Mouse (Mus musculus) stomach, embryonic 15.5 days (tissue): ENCODE results near the gene Hoxc10. TPM values are rescaled to one million over a fixed set of nuclear protein-coding genes. Genes with fewer than 3 reads are reported as not detected.

ENCODE experiments used
- ATAC-seq: fragments of 200-750 bp; cut with Nextera tagmentation; 2 replicates; pipeline ENCODE4 v1.8.0; 2017; ENCODE audit warnings: low read depth, moderate number of reproducible peaks, moderate TSS enrichment; ENCODE audit not compliant: insufficient read depth, low FRiP score
- H3K27ac ChIP-seq: fragments of 300-500 bp; sonication (generic); 2 replicates; pipeline ENCODE4 v1.5.1; 2015; ENCODE audit warnings: mild to moderate bottlenecking, inconsistent platforms
- H3K27me3 ChIP-seq: fragments of 300-500 bp; sonication (generic); replicated peaks from 2 replicates; pipeline ENCODE4 v1.6.1; 2015; ENCODE audit warnings: inconsistent platforms
- H3K36me3 ChIP-seq: fragments of 300-500 bp; sonication (generic); 2 replicates; pipeline ENCODE4 v1.6.1; 2015; ENCODE audit warnings: inconsistent platforms
- H3K4me1 ChIP-seq: fragments of 300-500 bp; sonication (generic); 2 replicates; pipeline ENCODE4 v1.6.1; 2015; ENCODE audit warnings: inconsistent platforms
- H3K4me2 ChIP-seq: fragments of 300-500 bp; sonication (generic); 2 replicates; pipeline ENCODE4 v1.6.1; 2015; ENCODE audit warnings: mild to moderate bottlenecking, inconsistent platforms
- H3K4me3 ChIP-seq: fragments of 300-500 bp; sonication (generic); replicated peaks from 2 replicates; pipeline ENCODE4 v1.5.1; 2015; ENCODE audit warnings: inconsistent platforms
- H3K9ac ChIP-seq: fragments of 300-500 bp; sonication (generic); 2 replicates; pipeline ENCODE4 v1.6.1; 2015; ENCODE audit warnings: inconsistent platforms
- H3K9me3 ChIP-seq: fragments of 300-500 bp; sonication (generic); 2 replicates; pipeline ENCODE4 v1.6.1; 2016; ENCODE audit warnings: inconsistent platforms
- WGBS: fragments of 180-500 bp; shearing (Covaris S2); methylation state at CpG from one replicate; pipeline ENCODE4 v1.1.7; 2015; 5-methylcytosine and 5-hydroxymethylcytosine counted together
- polyA plus RNA-seq: library from polyadenylated mRNA; unstranded; fragments of >200 nt; fragmentation: Nextera tagmentation; extraction: Ambion mirVana; gene quantifications from 2 replicates; pipeline ENCODE4 v1.2.1, GENCODE M21; 2015

Hoxc10 gene
- polyA plus RNA-seq, 1 experiment from 2014 or later, result 0.31 TPM

DNA sequence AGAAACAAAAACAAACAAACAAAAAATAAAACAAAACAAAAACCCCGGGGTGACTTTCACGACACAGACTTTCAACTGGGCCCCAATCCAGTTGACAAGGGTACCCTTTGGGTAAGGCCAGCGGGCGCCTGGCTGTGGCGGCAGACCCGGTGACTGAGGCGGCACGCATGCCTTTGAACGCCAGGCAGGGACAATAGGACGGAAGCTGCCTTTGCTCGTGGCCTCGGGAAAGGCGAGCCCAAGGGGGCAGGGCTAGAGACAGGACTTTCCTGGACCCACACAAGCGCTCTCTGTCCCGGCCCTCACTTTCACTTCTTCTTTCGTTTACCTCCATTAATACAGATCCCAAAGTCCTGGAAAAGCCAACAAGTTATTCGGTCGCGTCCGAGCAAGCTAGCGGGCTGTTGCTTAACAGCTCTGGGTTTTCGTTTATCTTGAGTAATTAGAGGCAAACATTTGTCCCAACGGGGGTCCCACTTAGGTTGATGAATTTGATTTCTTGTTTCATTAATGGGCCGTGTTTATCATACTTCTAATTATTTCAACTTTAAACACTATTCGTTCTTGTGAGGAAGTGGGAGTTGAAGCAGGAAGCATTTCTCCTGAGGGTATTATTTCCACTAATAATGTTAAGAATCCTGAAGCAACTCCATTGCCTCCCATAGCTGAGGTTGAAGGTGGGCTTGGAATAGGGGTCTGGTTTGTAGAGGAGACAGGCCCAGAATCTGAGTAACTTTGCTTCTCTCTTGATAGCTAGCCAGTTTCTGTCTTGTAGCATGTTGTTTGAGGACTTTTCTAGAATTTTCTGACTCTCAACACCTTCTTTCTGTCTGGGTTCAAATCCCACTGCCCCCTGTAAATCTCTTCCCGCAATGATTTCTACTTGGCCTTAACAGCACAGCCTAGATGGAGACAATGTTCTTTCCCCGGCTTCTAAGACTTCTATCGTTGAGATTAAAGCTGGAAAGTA is 2.6 kb upstream of the Hoxc10 start:
- no peak overlapping the region for H3K4me3 ChIP-seq
- H3K27me3 ChIP-seq, result peaks cover 87% of the 10 kb centered on the region
- no peak for ATAC-seq
- peaks cover 8% of the 10 kb centered on the region; the same call in 1 of the 2 replicates for H3K4me1 ChIP-seq
- H3K9ac ChIP-seq, result no peak overlapping the region
- H3K9me3 ChIP-seq, result no peaks in the 10 kb centered on the region
- no peak overlapping the region for H3K4me2 ChIP-seq
- 4% methylated on average over 28 of the region's 28 CpGs for WGBS
- H3K27ac ChIP-seq, result no peak overlapping the region
- H3K36me3 ChIP-seq, result no peaks in the 10 kb centered on the region

DNA sequence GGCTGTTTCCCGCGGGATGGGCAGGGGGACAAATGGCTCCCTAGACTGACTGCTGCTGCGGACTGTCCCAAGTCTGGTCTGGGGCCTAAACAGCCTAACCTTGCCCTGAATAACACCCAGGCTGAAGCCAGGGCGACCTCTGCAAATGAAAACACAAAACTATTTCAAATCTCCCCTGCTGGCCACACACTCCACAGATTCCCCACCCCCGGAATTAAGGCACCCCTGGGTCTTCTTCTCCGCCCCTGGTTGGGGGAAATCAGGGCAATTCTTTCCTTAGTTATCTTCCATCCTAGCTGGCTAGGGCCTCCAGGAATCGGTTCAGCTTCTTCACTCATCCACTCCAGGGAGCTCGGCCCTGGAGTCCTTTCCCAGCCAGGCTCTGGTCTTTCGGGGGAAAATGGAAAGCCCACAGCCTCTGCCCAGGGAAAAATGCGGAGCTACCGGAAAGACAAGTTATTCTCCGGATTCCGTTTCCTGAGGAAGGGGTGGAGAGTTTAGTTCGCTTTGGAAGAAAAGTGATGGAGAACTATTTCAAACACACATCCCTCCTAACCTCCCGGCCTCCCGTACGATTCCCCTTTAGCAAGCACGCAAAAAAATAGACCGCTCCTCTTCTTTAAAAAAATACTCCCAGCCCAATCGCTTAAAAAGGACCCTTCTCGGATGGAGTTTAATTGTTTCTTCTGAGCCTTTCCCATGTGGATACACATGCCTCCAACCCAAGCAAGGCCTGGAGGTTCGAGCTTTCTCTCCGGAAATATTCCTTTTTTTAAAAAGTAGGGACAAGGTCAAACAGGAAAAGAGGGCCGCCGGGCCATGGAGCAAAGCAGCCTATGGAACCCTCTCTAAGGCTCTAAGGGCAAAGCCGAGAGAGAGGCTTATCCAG is 1.3 kb upstream of the Hoxc10 start:
- ATAC-seq, result no peak
- Histone ChIP-seq H3K9ac (no peak overlapping the region), H3K9me3 (no peaks in the 10 kb centered on the region), H3K4me1 (peaks cover 8% of the 10 kb centered on the region; the same call in 1 of the 2 replicates), H3K27ac (no peak overlapping the region), H3K4me3 (no peak overlapping the region), H3K36me3 (no peaks in the 10 kb centered on the region), H3K27me3 (peaks cover 91% of the 10 kb centered on the region), H3K4me2 (no peak overlapping the region)
- WGBS, result 5% methylated on average over 26 of the region's 26 CpGs

DNA sequence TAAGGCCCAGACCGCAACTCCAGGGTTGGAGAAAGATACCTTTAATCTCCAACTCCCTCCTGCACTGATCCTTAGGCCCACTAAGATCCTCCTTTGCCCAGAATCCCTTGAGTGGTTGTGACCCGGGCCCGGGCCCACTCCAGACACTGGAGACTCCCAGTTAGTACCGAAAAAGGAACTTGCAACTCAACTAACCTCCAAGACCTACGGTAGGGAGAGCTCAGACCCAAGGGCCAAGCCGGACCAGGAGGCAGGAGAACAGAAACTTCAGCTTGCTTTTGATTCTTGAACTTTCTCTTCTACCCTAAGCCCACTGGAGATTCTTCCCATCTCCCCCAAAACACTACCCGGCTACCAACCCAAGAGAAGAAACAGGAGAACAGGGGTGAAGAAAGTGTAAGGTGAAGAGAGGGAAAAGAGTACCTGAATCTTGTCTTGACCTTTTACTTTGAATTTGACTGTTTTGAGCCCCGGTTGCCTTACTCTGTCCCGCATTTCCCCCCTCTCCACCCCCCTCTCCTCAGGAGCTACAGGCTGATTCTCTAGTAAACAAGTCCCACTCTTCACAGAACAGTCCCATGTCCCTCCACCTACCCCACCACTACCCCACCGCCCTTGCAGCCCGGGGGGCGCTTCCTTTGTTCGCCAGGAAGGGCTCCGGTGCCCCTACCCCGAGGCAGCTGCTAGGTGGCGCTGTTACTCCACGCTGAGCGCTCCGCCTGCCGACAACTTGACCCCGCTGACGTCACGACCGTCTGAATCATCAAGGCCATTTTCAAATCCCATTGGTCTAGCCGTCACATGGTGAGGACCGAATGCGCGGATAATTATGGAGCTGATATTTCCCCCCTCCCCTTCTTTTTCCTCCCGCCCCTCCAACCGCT is 462 bp upstream of the Hoxc10 start:
- H3K27ac ChIP-seq, result no peak overlapping the region
- H3K9ac ChIP-seq, result no peak overlapping the region
- 4% methylated on average over 29 of the region's 30 CpGs for WGBS
- no peaks in the 10 kb centered on the region for H3K36me3 ChIP-seq
- H3K4me3 ChIP-seq, result peak overlapping the region; percentile 14; the same call in 1 of the 2 replicates
- peaks cover 8% of the 10 kb centered on the region; the same call in 1 of the 2 replicates for H3K4me1 ChIP-seq
- H3K27me3 ChIP-seq, result peaks cover 92% of the 10 kb centered on the region
- H3K9me3 ChIP-seq, result no peaks in the 10 kb centered on the region
- ATAC-seq, result no peak
- peak overlapping the region; percentile 40 for H3K4me2 ChIP-seq

DNA sequence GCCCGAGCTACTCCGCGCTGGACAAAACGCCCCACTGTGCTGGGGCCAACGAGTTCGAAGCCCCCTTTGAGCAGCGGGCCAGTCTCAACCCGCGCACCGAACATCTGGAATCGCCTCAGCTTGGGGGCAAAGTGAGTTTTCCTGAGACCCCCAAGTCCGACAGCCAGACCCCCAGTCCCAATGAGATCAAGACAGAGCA is 615 bp downstream of the Hoxc10 start, which contains the start of gene Hoxc5:
Gene Hoxc5 (plus strand): TSS at position 132 of the 199 bp plus-strand sequence.
- Histone ChIP-seq H3K9ac (no peak within 1 kb of the TSS), H3K4me3 (peak within 1 kb of the TSS; percentile 14; the same call in 1 of the 2 replicates), H3K27me3 (peaks cover 97% of the 10 kb centered on the region), H3K9me3 (no peaks in the 10 kb centered on the region), H3K36me3 (no peaks in the 10 kb centered on the region), H3K4me2 (peak within 1 kb of the TSS; percentile 40), H3K4me1 (peaks cover 8% of the 10 kb centered on the region; the same call in 1 of the 2 replicates), H3K27ac (no peak within 1 kb of the TSS)
- ATAC-seq, result no peak
- WGBS, result 6% methylated on average over 12 of the region's 12 CpGs

DNA sequence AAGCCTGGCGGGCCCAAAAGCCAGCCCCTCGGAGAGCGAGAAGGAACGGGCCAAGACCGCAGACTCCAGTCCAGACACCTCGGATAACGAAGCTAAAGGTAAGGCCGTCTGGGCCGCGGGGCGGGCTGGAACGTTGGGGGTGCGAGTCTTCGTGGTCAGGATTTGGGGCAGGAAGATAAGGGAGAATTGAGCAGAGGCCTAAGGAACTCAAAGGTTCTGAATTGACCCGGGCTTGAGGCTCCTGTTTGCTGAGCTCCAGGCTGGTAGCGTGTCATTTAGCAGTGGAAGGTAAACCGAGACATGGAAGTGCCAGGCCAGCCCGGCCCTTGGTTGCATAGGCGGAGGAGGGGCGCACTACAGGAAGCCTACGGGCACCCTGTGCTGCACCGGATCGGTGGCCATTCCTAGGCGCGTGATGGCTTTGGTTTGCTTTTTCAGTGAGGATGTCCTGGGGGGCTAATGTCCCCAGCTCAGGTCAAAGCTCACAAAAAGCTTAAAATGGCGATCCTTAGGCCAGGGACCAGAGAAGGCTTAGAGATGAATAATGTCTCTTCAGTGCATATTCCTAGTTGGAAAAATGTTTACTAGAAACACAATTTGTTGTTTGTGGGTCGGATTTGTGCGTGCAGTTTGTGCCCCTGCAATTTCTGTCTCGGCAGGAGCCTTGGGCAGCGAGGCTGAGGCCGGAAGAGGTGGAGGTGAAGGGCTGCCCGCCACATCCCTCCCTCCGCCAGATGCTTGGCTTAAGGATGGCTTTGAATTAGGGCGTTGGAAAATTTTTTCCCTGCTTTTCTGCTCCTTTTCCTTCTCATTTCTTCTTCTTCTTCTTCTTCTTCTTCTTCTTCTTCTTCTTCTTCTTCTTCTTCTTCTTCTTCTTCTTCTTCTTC is 1.2 kb downstream of the Hoxc10 start:
- Histone ChIP-seq H3K9me3 (no peaks in the 10 kb centered on the region), H3K27me3 (peaks cover 97% of the 10 kb centered on the region), H3K36me3 (no peaks in the 10 kb centered on the region), H3K9ac (no peak overlapping the region), H3K27ac (no peak overlapping the region), H3K4me1 (peaks cover 8% of the 10 kb centered on the region; the same call in 1 of the 2 replicates), H3K4me2 (no peak overlapping the region), H3K4me3 (no peak overlapping the region)
- ATAC-seq, result no peak
- 2% methylated on average over 34 of the region's 34 CpGs for WGBS

DNA sequence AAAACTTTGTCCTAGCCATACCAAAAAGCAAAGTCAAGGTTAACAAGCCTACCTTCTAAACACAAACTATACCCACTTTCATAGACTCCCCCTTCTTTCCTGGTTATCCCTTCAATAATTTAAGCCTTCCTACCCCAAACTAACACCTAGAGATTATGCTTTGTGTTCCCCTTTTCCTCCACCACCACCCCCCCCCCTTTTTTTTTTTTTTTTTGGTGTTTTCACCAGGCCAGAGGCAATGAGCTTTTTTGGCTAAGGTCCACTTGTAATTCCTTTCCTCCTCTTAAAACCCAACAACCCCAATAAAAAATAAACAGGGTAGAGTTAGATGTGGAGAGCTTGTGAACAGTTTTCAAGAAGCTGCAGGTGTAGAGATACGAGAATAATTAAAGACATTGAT is 2.7 kb downstream of the Hoxc10 start:
- no peaks in the 10 kb centered on the region for H3K9me3 ChIP-seq
- peaks cover 8% of the 10 kb centered on the region; the same call in 1 of the 2 replicates for H3K4me1 ChIP-seq
- H3K9ac ChIP-seq, result no peak overlapping the region
- no peak for ATAC-seq
- H3K4me2 ChIP-seq, result no peak overlapping the region
- H3K4me3 ChIP-seq, result no peak overlapping the region
- H3K36me3 ChIP-seq, result no peaks in the 10 kb centered on the region
- 27% methylated on average over 1 of the region's 1 CpGs for WGBS
- H3K27me3 ChIP-seq, result peaks cover 98% of the 10 kb centered on the region
- H3K27ac ChIP-seq, result no peak overlapping the region

DNA sequence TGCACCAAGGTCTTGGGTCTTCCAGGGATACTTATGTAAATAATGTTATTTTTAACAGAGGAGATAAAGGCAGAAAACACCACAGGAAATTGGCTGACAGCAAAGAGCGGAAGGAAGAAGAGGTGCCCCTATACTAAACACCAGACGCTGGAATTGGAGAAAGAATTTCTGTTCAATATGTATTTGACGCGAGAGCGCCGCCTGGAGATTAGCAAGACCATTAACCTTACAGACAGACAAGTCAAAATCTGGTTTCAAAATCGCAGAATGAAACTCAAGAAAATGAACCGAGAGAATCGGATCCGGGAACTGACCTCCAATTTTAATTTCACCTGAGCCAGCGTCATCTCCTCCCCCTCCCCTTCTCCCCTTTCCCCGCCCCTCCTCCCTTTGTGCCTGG is 4.1 kb downstream of the Hoxc10 start:
- Histone ChIP-seq H3K9me3 (no peaks in the 10 kb centered on the region), H3K4me2 (no peak overlapping the region), H3K27ac (no peak overlapping the region), H3K4me1 (peaks cover 8% of the 10 kb centered on the region; the same call in 1 of the 2 replicates), H3K27me3 (peaks cover 96% of the 10 kb centered on the region), H3K36me3 (no peaks in the 10 kb centered on the region), H3K9ac (no peak overlapping the region), H3K4me3 (no peak overlapping the region)
- WGBS, result 1% methylated on average over 12 of the region's 12 CpGs
- no peak for ATAC-seq

DNA sequence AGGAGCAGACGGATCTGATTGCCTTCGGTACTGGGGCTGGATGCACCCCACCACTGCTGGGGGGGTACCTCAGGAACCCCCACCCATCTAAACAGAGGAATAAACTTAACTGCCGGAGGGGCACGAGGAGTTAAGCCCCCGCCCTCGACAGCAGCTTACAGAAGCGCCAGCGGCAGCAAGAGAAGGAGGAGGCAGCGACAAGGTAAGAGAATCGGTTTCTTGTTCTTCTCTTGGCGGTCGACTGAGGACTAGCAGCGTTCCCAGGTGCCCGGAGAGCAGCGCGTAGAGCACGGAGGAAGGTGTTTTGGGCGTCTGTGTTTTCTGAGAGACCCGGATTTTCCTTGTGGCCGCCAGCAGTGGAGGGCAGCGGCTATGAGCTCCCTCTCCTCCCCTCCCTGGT is 5.7 kb downstream of the Hoxc10 start:
- H3K4me2 ChIP-seq, result no peak overlapping the region
- no peak overlapping the region for H3K9ac ChIP-seq
- 1% methylated on average over 21 of the region's 21 CpGs for WGBS
- H3K27me3 ChIP-seq, result peaks cover 96% of the 10 kb centered on the region
- no peaks in the 10 kb centered on the region for H3K9me3 ChIP-seq
- H3K36me3 ChIP-seq, result no peaks in the 10 kb centered on the region
- H3K4me1 ChIP-seq, result peaks cover 3% of the 10 kb centered on the region; the same call in 1 of the 2 replicates
- H3K27ac ChIP-seq, result no peak overlapping the region
- ATAC-seq, result no peak
- H3K4me3 ChIP-seq, result no peak overlapping the region

DNA sequence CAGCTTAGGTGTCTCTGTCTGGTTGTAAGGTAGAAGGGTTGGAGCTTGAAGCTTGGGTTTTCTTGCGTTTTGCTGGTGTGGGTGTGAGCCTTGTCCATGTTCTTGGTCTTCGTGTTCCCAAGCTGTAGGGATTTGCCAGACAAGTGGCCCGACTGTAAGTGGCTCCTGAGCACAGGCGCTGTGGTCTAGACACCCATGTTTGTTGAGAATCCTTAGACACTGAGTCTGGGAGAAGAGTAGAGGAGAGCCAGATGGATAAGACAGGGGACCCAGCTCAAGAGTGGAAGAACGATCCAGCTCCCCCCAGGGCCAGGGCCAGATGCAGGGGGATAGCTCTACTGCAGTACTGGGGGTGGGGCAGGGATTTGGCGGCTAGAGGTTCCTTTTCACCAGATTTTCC is 6.2 kb downstream of the Hoxc10 start:
- Histone ChIP-seq H3K4me1 (peaks cover 6% of the 10 kb centered on the region; the same call in 1 of the 2 replicates), H3K36me3 (no peaks in the 10 kb centered on the region), H3K27me3 (peaks cover 96% of the 10 kb centered on the region), H3K9me3 (no peaks in the 10 kb centered on the region), H3K9ac (no peak overlapping the region), H3K4me2 (no peak overlapping the region), H3K4me3 (no peak overlapping the region), H3K27ac (no peak overlapping the region)
- 3% methylated on average over 6 of the region's 6 CpGs for WGBS
- no peak for ATAC-seq

DNA sequence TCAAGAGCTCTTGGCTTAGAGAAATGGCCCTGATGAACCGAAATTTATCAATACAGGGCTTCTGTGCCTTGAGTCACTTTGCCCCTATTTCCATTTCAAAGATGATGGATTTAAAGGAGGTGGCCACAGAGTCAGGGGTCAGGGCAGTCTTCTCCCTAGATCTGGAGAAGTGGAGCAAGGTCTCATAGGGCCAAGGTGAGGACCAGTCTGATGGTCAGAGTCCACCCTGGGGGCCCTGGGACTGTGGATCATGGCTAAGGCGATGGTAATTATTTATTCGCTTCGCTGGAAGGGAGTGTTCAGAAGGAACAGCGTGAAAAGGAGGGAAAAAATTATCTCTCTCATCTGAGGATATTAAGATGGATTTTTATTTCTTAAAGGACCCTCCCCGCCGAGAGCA is 8.4 kb downstream of the Hoxc10 start:
- whole genome bisulfite sequencing, result 9% methylated on average over 7 of the region's 7 CpGs
- H3K27me3 ChIP-seq, result peaks cover 97% of the 10 kb centered on the region
- peaks cover 6% of the 10 kb centered on the region; the same call in 1 of the 2 replicates for H3K4me1 ChIP-seq
- H3K4me3 ChIP-seq, result no peak overlapping the region
- no peak overlapping the region for H3K9ac ChIP-seq
- H3K9me3 ChIP-seq, result no peaks in the 10 kb centered on the region
- H3K27ac ChIP-seq, result no peak overlapping the region
- H3K4me2 ChIP-seq, result no peak overlapping the region
- no peak for ATAC-seq
- no peaks in the 10 kb centered on the region for H3K36me3 ChIP-seq
